Mouse (Mus musculus): ENCODE measurements around the gene Etaa1.
"Not testable (repeated sequence)": the region's sequence is repeated elsewhere in the genome, so short reads cannot be mapped to it uniquely, and the experiment has no call there.

GRCm38 (mm10) chr11:17900996-17901395 is 52.7 kb downstream of the Etaa1 start:
- TF ChIP-seq GATA1, TAL1 (IDR thresholded peaks at IDR 0.05; ENCODE audit: low read length): not testable (repeated sequence)
